Mouse (Mus musculus) liver, adult 2 months (tissue): ENCODE measurements around the gene Cyp3a13.

Experiments used
- CTCF ChIP-seq: fragments of 200-500 bp; IDR thresholded peaks from 2 replicates; pipeline ENCODE4 v1.5.1; 2011; ENCODE audit warnings: low read depth, low read length, control low read depth
- POLR2A ChIP-seq: fragments of 200-500 bp; IDR thresholded peaks from 2 replicates; pipeline ENCODE4 v1.6.1; 2011; ENCODE audit warnings: low read length, control low read depth; ENCODE audit not compliant: insufficient read depth; ENCODE audit errors: extremely low read depth

DNA sequence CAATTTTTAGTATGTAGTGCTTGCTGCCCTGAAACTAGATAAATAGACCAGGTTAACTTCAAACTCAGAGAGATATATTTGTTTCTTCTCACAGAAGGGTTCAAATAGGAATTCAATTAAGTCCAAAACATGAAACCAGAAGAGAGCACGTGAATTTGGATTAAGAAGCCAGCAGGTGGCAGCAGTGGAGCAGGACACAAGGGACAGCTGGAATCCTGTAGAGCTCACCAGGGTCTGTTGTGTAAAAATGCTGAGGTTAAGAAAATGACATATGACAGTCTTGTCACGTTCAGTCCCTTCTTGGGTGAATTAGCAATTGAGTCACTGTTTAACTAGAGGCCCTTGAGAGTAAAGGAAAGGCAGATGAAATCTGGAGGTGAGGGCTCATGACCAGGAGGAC, 35.5 kb downstream of the Cyp3a13 start:
- TF ChIP-seq CTCF (peak; percentile 63), POLR2A (no peak)
